Mouse (Mus musculus): ENCODE measurements around the gene Rgs7bp. TPM values are rescaled to one million over a fixed set of nuclear protein-coding genes. Genes with fewer than 3 reads are reported as not detected.
A peak's percentile ranks its signal among the peaks of the same experiment; 100 is the strongest.
"Not testable (repeated sequence)": the region's sequence is repeated elsewhere in the genome, so short reads cannot be mapped to it uniquely, and the experiment has no call there.

The Rgs7bp gene
- polyA plus RNA-seq, 1 experiment from 2014 or later = 14.0 TPM

DNA sequence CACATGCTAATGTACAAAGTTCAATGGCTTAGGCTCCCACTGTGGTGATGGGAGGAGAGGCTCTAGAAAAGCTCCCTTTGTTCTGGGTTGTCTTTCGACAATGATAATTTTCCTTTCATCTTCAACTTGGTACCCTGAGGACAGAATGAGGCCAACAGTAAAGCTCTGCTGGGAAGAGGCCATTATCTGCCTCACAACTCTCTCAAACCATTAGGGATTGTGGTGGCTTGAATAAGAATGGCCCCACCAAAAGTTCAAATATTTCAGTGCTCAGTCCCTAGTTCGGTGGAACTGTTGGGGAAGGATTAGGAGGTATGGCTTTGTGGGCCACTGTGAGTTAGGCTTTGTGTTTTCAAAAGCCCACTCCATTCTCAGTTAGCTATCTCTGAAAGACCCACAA, 138.6 kb downstream of the Rgs7bp start:
- H3K9me3 ChIP-seq = no peaks in the 10 kb centered on the region
- H3K36me3 ChIP-seq = no peaks in the 10 kb centered on the region
- peak overlapping the region; percentile 78 for H3K27ac ChIP-seq (replicated peaks)
- H3K4me3 ChIP-seq = no peak overlapping the region
- no peaks in the 10 kb centered on the region for H3K27me3 ChIP-seq
- peaks cover 7% of the 10 kb centered on the region; the same call in 1 of the 2 replicates for H3K4me1 ChIP-seq (replicated peaks)
- H3K9ac ChIP-seq = no peak overlapping the region
- ATAC-seq (ENCODE audit: low read depth) = no peak
- no peak overlapping the region for H3K4me2 ChIP-seq
- WGBS = 87% methylated on average over 2 of the region's 2 CpGs

DNA sequence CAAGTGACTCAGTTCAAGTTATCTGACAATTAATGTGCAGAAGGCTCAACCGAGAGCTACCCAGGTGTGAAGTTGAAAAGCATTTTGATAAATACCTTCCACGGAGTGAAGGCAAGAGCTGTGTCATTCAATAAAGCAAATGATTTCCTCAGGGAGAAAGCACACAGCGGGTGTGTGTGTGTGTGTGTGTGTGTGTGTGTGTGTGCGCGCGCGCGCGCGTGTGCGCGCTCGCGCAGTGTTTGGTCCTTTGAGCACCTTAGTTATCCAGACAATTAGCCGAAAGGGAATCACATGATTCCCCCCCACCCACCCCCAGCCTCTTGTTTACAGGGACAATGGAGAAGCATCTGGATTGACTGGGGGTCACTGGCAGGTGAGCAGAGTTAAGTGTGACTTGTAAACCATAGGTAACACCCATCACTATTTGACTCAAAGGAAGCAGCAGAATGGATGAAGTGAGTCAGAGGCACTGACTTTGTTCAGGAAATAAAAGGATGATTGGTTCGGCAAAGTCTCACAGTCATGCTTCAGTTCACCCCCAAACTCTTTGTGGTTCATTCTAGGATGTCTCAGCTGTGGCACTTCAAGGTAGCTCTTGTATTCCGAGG, 140.3 kb downstream of the Rgs7bp start:
- ATAC-seq (ENCODE audit: low read depth) = peak; percentile 89
- Histone ChIP-seq H3K9me3 (no peaks in the 10 kb centered on the region), H3K27me3 (no peaks in the 10 kb centered on the region), H3K4me1 (replicated peaks) (peaks cover 7% of the 10 kb centered on the region; the same call in 1 of the 2 replicates), H3K27ac (replicated peaks) (peak overlapping the region; percentile 79), H3K9ac (0 out of 2 replicates have a peak overlapping the region, but pooled peaks have one; percentile 3), H3K4me3 (peak overlapping the region; percentile 9), H3K36me3 (no peaks in the 10 kb centered on the region), H3K4me2 (peak overlapping the region; percentile 41)
- WGBS = 61% methylated on average over 17 of the region's 17 CpGs

DNA sequence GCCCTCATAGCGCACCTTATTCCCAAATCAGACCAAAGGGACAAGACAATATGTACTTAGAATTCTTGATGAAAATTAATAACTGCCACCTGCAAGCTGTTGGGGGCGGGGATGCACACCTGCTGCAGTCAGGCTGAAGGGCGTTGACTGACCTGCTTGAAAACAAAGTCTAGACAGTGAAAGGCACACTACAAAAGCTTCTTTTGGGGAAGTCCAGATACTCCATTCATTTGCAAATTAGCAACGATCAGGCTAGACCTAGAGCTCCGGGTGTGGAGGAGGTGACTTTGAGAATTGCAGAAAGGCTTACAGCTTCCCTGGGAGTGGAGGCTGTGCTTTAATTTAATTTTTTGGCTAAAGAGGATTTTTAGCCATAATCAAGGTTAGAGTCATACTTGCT, 143.1 kb downstream of the Rgs7bp start:
- H3K27ac ChIP-seq (replicated peaks); ATAC-seq (ENCODE audit: low read depth); H3K4me3 ChIP-seq; H3K36me3 ChIP-seq; H3K9ac ChIP-seq; H3K4me1 ChIP-seq (replicated peaks); H3K27me3 ChIP-seq; H3K9me3 ChIP-seq; H3K4me2 ChIP-seq: not testable (repeated sequence)
- WGBS = 53% methylated on average over 5 of the region's 5 CpGs

DNA sequence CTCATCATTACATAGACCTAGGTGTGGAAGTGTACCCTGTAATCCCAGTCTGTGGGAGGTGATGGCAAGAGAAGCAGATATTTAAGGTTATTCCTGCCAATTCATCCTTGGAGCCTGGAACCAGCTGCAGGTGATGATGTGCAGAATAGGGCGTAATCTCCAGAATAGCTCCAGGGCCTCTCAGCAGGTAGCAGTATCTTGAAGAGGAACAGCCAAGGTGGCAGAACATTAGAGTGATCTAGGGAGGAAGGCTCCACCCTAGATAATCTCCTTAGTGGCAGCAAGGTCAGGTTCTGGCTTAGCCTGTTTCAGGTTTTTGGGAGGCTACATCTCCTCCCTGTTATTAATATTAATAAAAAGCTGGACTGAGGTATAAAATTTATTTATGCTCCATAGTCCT, 143.7 kb downstream of the Rgs7bp start:
- not testable (repeated sequence) for H3K9me3 ChIP-seq; ATAC-seq (ENCODE audit: low read depth)
- WGBS = 92% methylated on average over 1 of the region's 1 CpGs

DNA sequence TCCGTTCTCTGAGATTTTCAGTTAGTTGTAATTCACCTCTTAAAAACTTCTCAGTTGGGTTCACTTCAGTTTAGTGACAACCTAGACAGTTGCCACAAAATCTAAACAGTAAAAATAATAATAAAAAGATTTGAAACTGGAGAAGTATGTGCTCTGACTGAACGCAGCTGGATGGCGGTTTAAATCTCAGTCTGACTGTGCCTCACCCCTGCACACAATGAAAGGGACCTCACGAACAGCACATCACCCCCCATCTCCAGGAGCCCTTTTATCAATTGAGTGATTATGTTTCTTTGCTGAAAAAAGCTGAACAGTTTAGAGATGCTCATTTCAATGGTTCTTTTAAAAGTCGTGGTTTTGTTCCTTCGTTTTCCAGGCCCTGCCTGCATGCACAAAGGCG, 146.0 kb downstream of the Rgs7bp start:
- Histone ChIP-seq H3K27ac (replicated peaks) (no peak overlapping the region), H3K4me3 (no peak overlapping the region), H3K9ac (no peak overlapping the region), H3K27me3 (no peaks in the 10 kb centered on the region), H3K4me2 (no peak overlapping the region), H3K4me1 (replicated peaks) (no peaks in the 10 kb centered on the region), H3K9me3 (no peaks in the 10 kb centered on the region), H3K36me3 (no peaks in the 10 kb centered on the region)
- 59% methylated on average over 7 of the region's 7 CpGs for WGBS
- ATAC-seq (ENCODE audit: low read depth) = no peak

More for the DNA sequence above, 143.7 kb downstream of the Rgs7bp start:
- not testable (repeated sequence) for H3K4me2 ChIP-seq; H3K9ac ChIP-seq; H3K4me1 ChIP-seq (replicated peaks); H3K4me3 ChIP-seq; H3K36me3 ChIP-seq; H3K27me3 ChIP-seq; H3K27ac ChIP-seq (replicated peaks)

Other genes starting within 250 kb of the Rgs7bp start
- gene Cwc27, start 237.8 kb downstream of the Rgs7bp start, polyA plus RNA-seq (2015; fragmentation: Nextera tagmentation; extraction: Ambion mirVana) = 24.6 and 25.8 TPM in 2 replicates
- 0.71 and 0.72 TPM in 2 replicates for gene Shisal2b, start 191.0 kb downstream of the Rgs7bp start, polyA plus RNA-seq (2015; fragmentation: Nextera tagmentation; extraction: Ambion mirVana)
- 0.18 TPM in 1 of 2 replicates, not detected in the other for gene 4933425L06Rik, start 27.2 kb upstream of the Rgs7bp start, polyA plus RNA-seq (2015; fragmentation: Nextera tagmentation; extraction: Ambion mirVana)
- 22.5 and 22.6 TPM in 2 replicates for gene Rnf180, start 239.9 kb upstream of the Rgs7bp start, polyA plus RNA-seq (2015; fragmentation: Nextera tagmentation; extraction: Ambion mirVana)